Mouse (Mus musculus) cerebellum, adult 2 months (tissue): ENCODE results near the gene Abhd16a. TPM values are rescaled to one million over a fixed set of nuclear protein-coding genes. Genes with fewer than 3 reads are reported as not detected.

ENCODE experiments used
- DNase-seq, 2 experiments: peaks; one replicate each; pipeline ENCODE4 v3.0.0; 2021
- H3K27ac ChIP-seq: fragments of 200-500 bp; 2 replicates; pipeline ENCODE4 v1.5.1; 2012; ENCODE audit warnings: low read length, control low read depth, inconsistent platforms; ENCODE audit not compliant: insufficient read depth
- H3K27me3 ChIP-seq: fragments of 200-500 bp; 2 replicates; pipeline ENCODE4 v1.6.1; 2012; ENCODE audit warnings: inconsistent platforms, mild to moderate bottlenecking, low read length, moderate library complexity; ENCODE audit not compliant: control insufficient read depth, insufficient read depth
- H3K4me1 ChIP-seq: fragments of 200-500 bp; 2 replicates; pipeline ENCODE4 v1.6.1; 2011; ENCODE audit warnings: low read length; ENCODE audit not compliant: control insufficient read depth, insufficient read depth
- H3K4me3 ChIP-seq: fragments of 200-500 bp; replicated peaks from 2 replicates; pipeline ENCODE3; 2011; ENCODE audit warnings: mild to moderate bottlenecking, low read depth, low read length, control low read depth; ENCODE audit not compliant: insufficient read depth
- CTCF ChIP-seq: fragments of 200-500 bp; IDR thresholded peaks from 2 replicates; pipeline ENCODE4 v1.5.1; 2011; ENCODE audit warnings: low read depth, mild to moderate bottlenecking, control low read depth, low read length, moderate library complexity, borderline replicate concordance; ENCODE audit not compliant: insufficient read depth
- POLR2A ChIP-seq: fragments of 200-500 bp; IDR thresholded peaks from 2 replicates; pipeline ENCODE4 v1.6.1; 2011; ENCODE audit warnings: low read length, control low read depth, borderline replicate concordance; ENCODE audit not compliant: insufficient read depth
- WGBS: fragments of 180-500 bp; shearing (Covaris S2); methylation state at CpG from one replicate; pipeline ENCODE4 v1.1.7; 2018; 5-methylcytosine and 5-hydroxymethylcytosine counted together
- polyA plus RNA-seq: library from polyadenylated mRNA; depleted of rRNA; stranded (reverse); fragments of >200 nt; gene quantifications from 2 replicates; pipeline ENCODE4 v1.2.3, GENCODE M21; 2012

The Abhd16a gene
- polyA plus RNA-seq, 1 experiment: 337 TPM

GRCm38 (mm10) chr17:35083929-35084497, 5.0 kb upstream of the Abhd16a start:
- Histone ChIP-seq H3K27ac (peak overlapping the region; percentile 82), H3K27me3 (no peaks in the 10 kb centered on the region), H3K4me1 (peaks cover 26% of the 10 kb centered on the region), H3K4me3 (no peak overlapping the region)
- TF ChIP-seq POLR2A (no peak), CTCF (no peak)
- no peak for DNase-seq
- 65% methylated on average over 3 of the region's 3 CpGs for WGBS

- Histone ChIP-seq H3K4me1 (peaks cover 14% of the 10 kb centered on the region; the same call in 1 of the 2 replicates), H3K4me3 (no peak within 1 kb of the TSS), H3K27me3 (no peaks in the 10 kb centered on the region), H3K27ac (no peak within 1 kb of the TSS)
- TF ChIP-seq POLR2A (no peak), CTCF (no peak)
- no peak for DNase-seq
- 68% methylated on average over 7 of the region's 7 CpGs for WGBS
Measured at GRCm38 (mm10) chr17:35085208-35085865, 3.7 kb upstream of the Abhd16a start, which contains the start of gene Ly6g6f. Gene Ly6g6f (minus strand): TSS chr17:35085610.

- H3K4me3 ChIP-seq: no peak overlapping the region
- peaks cover 31% of the 10 kb centered on the region; the same call in 1 of the 2 replicates for H3K4me1 ChIP-seq
- H3K27ac ChIP-seq: no peak overlapping the region
- no peak for TF ChIP-seq POLR2A
- TF ChIP-seq CTCF: no peak
- DNase-seq: no peak
- 46% methylated on average over 2 of the region's 2 CpGs for WGBS
- H3K27me3 ChIP-seq: no peaks in the 10 kb centered on the region
Measured at GRCm38 (mm10) chr17:35088151-35088550, 912 bp upstream of the Abhd16a start.

GRCm38 (mm10) chr17:35090166-35090932, 1.3 kb downstream of the Abhd16a start:
- no peaks in the 10 kb centered on the region for H3K27me3 ChIP-seq
- TF ChIP-seq POLR2A (peak; percentile 55; the same call in 1 of the 2 replicates), CTCF (no peak)
- H3K27ac ChIP-seq: peak overlapping the region; percentile 100
- peak; percentile 88 to 96 for DNase-seq
- WGBS: 2% methylated on average over 8 of the region's 8 CpGs
- H3K4me1 ChIP-seq: peaks cover 28% of the 10 kb centered on the region
- peak overlapping the region; percentile 80 for H3K4me3 ChIP-seq

- Histone ChIP-seq H3K4me3 (no peak overlapping the region), H3K27me3 (no peaks in the 10 kb centered on the region), H3K27ac (no peak overlapping the region), H3K4me1 (peaks cover 47% of the 10 kb centered on the region)
- peak in 1 of 2 experiments; percentile 50 for DNase-seq
- TF ChIP-seq CTCF (no peak), POLR2A (no peak)
- WGBS: 24% methylated on average over 14 of the region's 14 CpGs
Measured at GRCm38 (mm10) chr17:35092403-35093198, 3.5 kb downstream of the Abhd16a start.

GRCm38 (mm10) chr17:35094475-35095365, 5.7 kb downstream of the Abhd16a start:
- no peak for TF ChIP-seq POLR2A
- no peak for TF ChIP-seq CTCF
- peak in 1 of 2 experiments; percentile 53 for DNase-seq
- H3K27ac ChIP-seq: 0 out of 2 replicates have a peak overlapping the region, but pooled peaks have one; percentile 15
- WGBS: 53% methylated on average over 15 of the region's 15 CpGs
- no peaks in the 10 kb centered on the region for H3K27me3 ChIP-seq
- H3K4me1 ChIP-seq: peaks cover 66% of the 10 kb centered on the region
- H3K4me3 ChIP-seq: no peak overlapping the region

GRCm38 (mm10) chr17:35096597-35096996, 7.5 kb downstream of the Abhd16a start:
- Histone ChIP-seq H3K4me3 (no peak overlapping the region), H3K27me3 (no peaks in the 10 kb centered on the region), H3K4me1 (peaks cover 76% of the 10 kb centered on the region), H3K27ac (peak overlapping the region; percentile 86)
- 20% methylated on average over 12 of the region's 12 CpGs for WGBS
- TF ChIP-seq POLR2A (no peak), CTCF (no peak)
- peak; percentile 59 to 67 for DNase-seq
